Mouse (Mus musculus) stomach, embryonic 16.5 days (tissue): Measurements from ENCODE around the gene Psenen. TPM values are rescaled to one million over a fixed set of nuclear protein-coding genes. Genes with fewer than 3 reads are reported as not detected.

Source experiments
- ATAC-seq: fragments of 200-750 bp; cut with Nextera tagmentation; 2 replicates; pipeline ENCODE4 v1.8.0; 2017; ENCODE audit warnings: moderate number of reproducible peaks, moderate TSS enrichment; ENCODE audit not compliant: insufficient read depth, low FRiP score
- H3K27ac ChIP-seq: fragments of 300-500 bp; sonication (generic); 2 replicates; pipeline ENCODE4 v1.5.1; 2014; ENCODE audit warnings: low read length
- H3K27me3 ChIP-seq: fragments of 300-500 bp; sonication (generic); 2 replicates; pipeline ENCODE4 v1.6.1; 2014; ENCODE audit warnings: low read length, control low read depth, mixed read lengths; ENCODE audit not compliant: control insufficient read depth, insufficient read depth
- H3K36me3 ChIP-seq: fragments of 300-500 bp; sonication (generic); 2 replicates; pipeline ENCODE4 v1.6.1; 2014; ENCODE audit warnings: low read length; ENCODE audit not compliant: control insufficient read depth, insufficient read depth
- H3K4me1 ChIP-seq: fragments of 300-500 bp; sonication (generic); 2 replicates; pipeline ENCODE4 v1.6.1; 2014; ENCODE audit warnings: low read length, control low read depth, mixed read lengths; ENCODE audit not compliant: control insufficient read depth, insufficient read depth
- H3K4me2 ChIP-seq: fragments of 300-500 bp; sonication (generic); 2 replicates; pipeline ENCODE4 v1.6.1; 2014; ENCODE audit warnings: low read depth, low read length, mixed read lengths
- H3K4me3 ChIP-seq: fragments of 300-500 bp; sonication (generic); replicated peaks from 2 replicates; pipeline ENCODE4 v1.5.1; 2014; ENCODE audit warnings: mild to moderate bottlenecking, low read length
- H3K9ac ChIP-seq: fragments of 300-500 bp; sonication (generic); 2 replicates; pipeline ENCODE4 v1.6.1; 2014; ENCODE audit warnings: low read length
- H3K9me3 ChIP-seq: fragments of 300-500 bp; sonication (generic); replicated peaks from 2 replicates; pipeline ENCODE4 v1.6.1; 2016; ENCODE audit warnings: low read length, control low read depth; ENCODE audit not compliant: control insufficient read depth
- WGBS: fragments of 180-500 bp; shearing (Covaris S2); extraction: QIAGEN DNeasy Blood & Tissue Kit; methylation state at CpG from one replicate; pipeline ENCODE4 v1.1.7; 2014; 5-methylcytosine and 5-hydroxymethylcytosine counted together
- polyA plus RNA-seq: library from polyadenylated mRNA; unstranded; fragments of >200 nt; fragmentation: Nextera tagmentation; extraction: Ambion mirVana; gene quantifications from 2 replicates; pipeline ENCODE4 v1.2.1, GENCODE M21; 2015

The Psenen gene
- polyA plus RNA-seq, 1 experiment from 2014 or later, result 156 TPM

- Histone ChIP-seq H3K27me3 (no peaks in the 10 kb centered on the region), H3K9ac (peak within 1 kb of the TSS; percentile 74), H3K27ac (peak within 1 kb of the TSS; percentile 79), H3K4me2 (peak within 1 kb of the TSS; percentile 97), H3K9me3 (no peaks in the 10 kb centered on the region), H3K4me1 (peaks cover 17% of the 10 kb centered on the region), H3K36me3 (peaks cover 8% of the 10 kb centered on the region; the same call in 1 of the 2 replicates), H3K4me3 (peak within 1 kb of the TSS; percentile 60)
- under 1% methylated on average over 20 of the region's 20 CpGs for WGBS
- peak; percentile 88 for ATAC-seq
Measured at GRCm38 (mm10) chr7:30559443-30559954, 3.9 kb downstream of the Psenen start, which contains the start of gene Lin37. Gene Lin37, minus strand, starts transcription at chr7:30559838.

- 9% methylated on average over 12 of the region's 12 CpGs for WGBS
- H3K4me3 ChIP-seq, result peak overlapping the region; percentile 60
- peaks cover 15% of the 10 kb centered on the region for H3K4me1 ChIP-seq
- H3K4me2 ChIP-seq, result peak overlapping the region; percentile 97
- no peak for ATAC-seq
- peaks cover 8% of the 10 kb centered on the region; the same call in 1 of the 2 replicates for H3K36me3 ChIP-seq
- no peaks in the 10 kb centered on the region for H3K27me3 ChIP-seq
- H3K27ac ChIP-seq, result peak overlapping the region; percentile 79
- H3K9me3 ChIP-seq, result no peaks in the 10 kb centered on the region
- H3K9ac ChIP-seq, result peak overlapping the region; percentile 74
Measured at GRCm38 (mm10) chr7:30558656-30559442, 4.6 kb downstream of the Psenen start.

- no peak for ATAC-seq
- peak overlapping the region; percentile 60 for H3K27ac ChIP-seq
- H3K4me1 ChIP-seq, result peaks cover 23% of the 10 kb centered on the region
- peak overlapping the region; percentile 97 for H3K4me2 ChIP-seq
- 83% methylated on average over 13 of the region's 13 CpGs for WGBS
- H3K4me3 ChIP-seq, result peak overlapping the region; percentile 60
- no peaks in the 10 kb centered on the region for H3K9me3 ChIP-seq
- H3K36me3 ChIP-seq, result peaks cover 8% of the 10 kb centered on the region; the same call in 1 of the 2 replicates
- H3K9ac ChIP-seq, result peak overlapping the region; percentile 74
- no peaks in the 10 kb centered on the region for H3K27me3 ChIP-seq
Measured at GRCm38 (mm10) chr7:30557901-30558514, 5.4 kb downstream of the Psenen start.

GRCm38 (mm10) chr7:30556894-30557536 is 6.4 kb downstream of the Psenen start:
- Histone ChIP-seq H3K4me2 (0 out of 2 replicates have a peak overlapping the region, but pooled peaks have one; percentile 97), H3K4me1 (peaks cover 24% of the 10 kb centered on the region), H3K36me3 (peaks cover 8% of the 10 kb centered on the region; the same call in 1 of the 2 replicates), H3K9me3 (no peaks in the 10 kb centered on the region), H3K4me3 (no peak overlapping the region), H3K27me3 (no peaks in the 10 kb centered on the region), H3K9ac (no peak overlapping the region), H3K27ac (no peak overlapping the region)
- WGBS, result 93% methylated on average over 18 of the region's 18 CpGs
- ATAC-seq, result no peak

- Histone ChIP-seq H3K27me3 (no peaks in the 10 kb centered on the region), H3K4me3 (peak overlapping the region; percentile 78), H3K4me1 (peaks cover 23% of the 10 kb centered on the region), H3K9ac (peak overlapping the region; percentile 84), H3K27ac (peak overlapping the region; percentile 99; the same call in 1 of the 2 replicates), H3K4me2 (peak overlapping the region; percentile 94), H3K9me3 (no peaks in the 10 kb centered on the region), H3K36me3 (peaks cover 8% of the 10 kb centered on the region; the same call in 1 of the 2 replicates)
- ATAC-seq, result no peak
- WGBS, result 82% methylated on average over 22 of the region's 22 CpGs
Measured at GRCm38 (mm10) chr7:30553810-30554584, 9.4 kb downstream of the Psenen start.

GRCm38 (mm10) chr7:30553021-30553589 is 10.3 kb downstream of the Psenen start:
- no peaks in the 10 kb centered on the region for H3K9me3 ChIP-seq
- peak overlapping the region; percentile 94 for H3K4me2 ChIP-seq
- WGBS, result 3% methylated on average over 23 of the region's 23 CpGs
- H3K36me3 ChIP-seq, result peaks cover 8% of the 10 kb centered on the region; the same call in 1 of the 2 replicates
- H3K4me1 ChIP-seq, result peaks cover 14% of the 10 kb centered on the region
- peak overlapping the region; percentile 84 for H3K9ac ChIP-seq
- H3K27ac ChIP-seq, result peak overlapping the region; percentile 99
- H3K27me3 ChIP-seq, result no peaks in the 10 kb centered on the region
- ATAC-seq, result 0 out of 2 replicates have a peak, but pooled peaks have one; percentile 12
- H3K4me3 ChIP-seq, result peak overlapping the region; percentile 78

- under 1% methylated on average over 44 of the region's 44 CpGs for WGBS
- Histone ChIP-seq H3K27me3 (no peaks in the 10 kb centered on the region), H3K36me3 (peaks cover 8% of the 10 kb centered on the region; the same call in 1 of the 2 replicates), H3K9ac (peak within 1 kb of the TSS; percentile 85), H3K4me2 (peak within 1 kb of the TSS; percentile 94), H3K4me1 (peaks cover 12% of the 10 kb centered on the region), H3K27ac (peak within 1 kb of the TSS; percentile 99), H3K9me3 (no peaks in the 10 kb centered on the region), H3K4me3 (peak within 1 kb of the TSS; percentile 78)
- ATAC-seq, result peak; percentile 95
Measured at GRCm38 (mm10) chr7:30552102-30553020, 11.1 kb downstream of the Psenen start, which contains the start of the genes Hspb6 and Proser3. Gene Hspb6, plus strand, starts transcription at chr7:30552178. Gene Proser3, minus strand, starts transcription at chr7:30552299.
